Mouse (Mus musculus): Measurements from ENCODE around the gene Cyba.

DNA sequence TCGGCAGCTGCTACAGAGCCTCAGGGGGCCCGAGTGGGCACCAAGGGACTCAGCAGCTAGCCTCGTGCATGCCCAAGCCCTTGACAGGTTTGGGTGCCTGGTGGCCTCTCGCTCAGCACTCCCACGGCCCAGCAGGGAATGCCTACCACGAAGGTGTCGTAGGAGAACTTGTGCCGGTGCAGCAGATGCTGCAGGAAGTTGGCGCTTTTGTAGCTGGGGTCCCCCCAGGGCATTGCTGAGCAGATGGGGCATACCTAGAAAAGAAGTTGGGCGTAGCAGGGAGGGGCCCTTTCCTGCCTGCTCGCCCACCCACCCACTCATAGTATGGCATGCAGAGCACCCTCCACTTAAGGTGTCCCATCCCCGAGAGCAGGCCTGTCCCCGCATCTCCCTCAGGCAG, 35.1 kb upstream of the Cyba start:
- TF ChIP-seq EP300 (IDR thresholded peaks at IDR 0.05; ENCODE audit: low read depth) (no peak), CTCF (IDR thresholded peaks at IDR 0.05; ENCODE audit: low read depth) (no peak)

All from liver, postnatal 0 days (tissue).